Mouse (Mus musculus): ENCODE measurements around the gene Ugt1a7c.

DNA sequence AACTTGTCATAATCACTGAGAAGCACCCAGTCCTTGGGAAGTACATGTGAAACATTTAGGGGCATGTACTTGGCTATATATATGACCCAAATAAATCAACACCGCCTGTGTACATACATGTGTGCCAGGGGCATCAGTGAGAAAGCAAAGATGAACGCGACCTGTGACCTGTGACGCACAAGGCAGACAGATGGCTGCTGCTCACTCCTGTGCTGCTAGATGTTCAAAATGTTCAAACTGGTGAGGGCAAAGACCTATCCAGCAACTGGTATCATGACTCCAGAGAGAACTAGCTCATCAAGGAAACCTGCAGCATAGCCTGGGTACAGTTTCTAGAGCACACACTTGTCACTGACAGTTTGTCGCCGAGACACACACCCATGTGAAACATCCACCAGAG, 172.6 kb downstream of the Ugt1a7c start:
- TF ChIP-seq CTCF (IDR thresholded peaks at IDR 0.05; ENCODE audit: control insufficient read depth, insufficient read depth, insufficient read length) (no peak), MYOG (IDR thresholded peaks at IDR 0.05; ENCODE audit: control insufficient read depth, extremely low read depth, insufficient read length) (no peak), USF1 (IDR thresholded peaks at IDR 0.05; ENCODE audit: low read depth) (no peak), MAX (IDR thresholded peaks at IDR 0.05) (no peak), FOSL1 (IDR thresholded peaks at IDR 0.05; ENCODE audit: insufficient read depth, low read length, poor library complexity, severe bottlenecking) (no peak), MYOD1 (IDR thresholded peaks at IDR 0.05; ENCODE audit: control insufficient read depth, insufficient read length, low read depth) (no peak)

Data from C2C12 (cell line).